Mouse (Mus musculus) MEL (cell line): Measurements from ENCODE around the gene Tbc1d10c.

Experiments
- CTCF ChIP-seq, 3 experiments: IDR thresholded peaks in 2 of 3; conservative IDR thresholded peaks in 1 of 3; 2 replicates each; pipeline ENCODE4 v1.5.1; 2011 to 2012; ENCODE audit warnings: low read length in 3 of 3, low read depth in 2 of 3, mild to moderate bottlenecking in 2 of 3, improper control_type of control experiment in 1 of 3, inconsistent platforms in 1 of 3, mixed read lengths in 1 of 3, moderate library complexity in 1 of 3; ENCODE audit not compliant: control insufficient read depth in 1 of 3, insufficient read depth in 1 of 3, poor library complexity in 1 of 3, severe bottlenecking in 1 of 3
- EP300 ChIP-seq, 2 experiments: IDR thresholded peaks; 2 replicates each; pipeline ENCODE4 v1.6.1; 2011; ENCODE audit warnings: improper control_type of control experiment in 2 of 2, low read length in 2 of 2, low read depth in 1 of 2, mild to moderate bottlenecking in 1 of 2
- GABPA ChIP-seq: IDR thresholded peaks from 2 replicates; pipeline ENCODE4 v1.6.1; 2012; ENCODE audit warnings: low read depth, mild to moderate bottlenecking, inconsistent platforms, low read length, improper control_type of control experiment, moderate library complexity
- POLR2A ChIP-seq, 2 experiments: IDR thresholded peaks; 2 replicates each; pipeline ENCODE4 v1.6.1; 2011 to 2012; ENCODE audit warnings: low read length in 2 of 2, mild to moderate bottlenecking in 2 of 2, control low read depth in 1 of 2, improper control_type of control experiment in 1 of 2, low read depth in 1 of 2, moderate library complexity in 1 of 2; ENCODE audit not compliant: control insufficient read depth in 1 of 2, insufficient read depth in 1 of 2, poor library complexity in 1 of 2

- no peak for TF ChIP-seq CTCF (IDR thresholded peaks at IDR 0.05 in 2 of 3, conservative IDR thresholded peaks at IDR 0.05 in 1 of 3; ENCODE audit: control insufficient read depth in 1 of 3, insufficient read depth in 1 of 3, low read depth in 2 of 3, low read length in 3 of 3, poor library complexity in 1 of 3, severe bottlenecking in 1 of 3)
- TF ChIP-seq GABPA, result no peak
- no peak for TF ChIP-seq POLR2A (IDR thresholded peaks at IDR 0.05; ENCODE audit: control insufficient read depth in 1 of 2, insufficient read depth in 1 of 2, low read depth in 1 of 2, low read length in 2 of 2, poor library complexity in 1 of 2)
- TF ChIP-seq EP300 (IDR thresholded peaks at IDR 0.05; ENCODE audit: low read depth in 1 of 2, low read length in 2 of 2), result no peak
Measured at GRCm38 (mm10) chr19:4187303-4187702, 3.8 kb downstream of the Tbc1d10c start.
